Mouse (Mus musculus) left cerebral cortex, postnatal 10 days (tissue): ENCODE results near the gene BC048562. TPM values are rescaled to one million over a fixed set of nuclear protein-coding genes. Genes with fewer than 3 reads are reported as not detected.

Source experiments
- DNase-seq, 2 experiments: peaks; one replicate each; pipeline ENCODE4 v3.0.0; 2021 to 2022; ENCODE audit warnings: low spot score in 2 of 2, mixed read lengths in 1 of 2; ENCODE audit errors: extremely low spot score in 1 of 2
- intact Hi-C: fragments of 180-260 bp; cut with DNase I; formaldehyde crosslinking; loops from one replicate; pipeline ENCODE4 v1.15.1; 2025
- total RNA-seq, 2 experiments: library from RNA; stranded (reverse); gene quantifications; 2 replicates each; pipeline ENCODE4 v1.2.3; 2021

Gene BC048562
- total RNA-seq, 2 experiments from 2014 or later = not detected

GRCm38 (mm10) chr9:108466219-108466618 lies 29.9 kb downstream of the BC048562 start:
- intact Hi-C loops = no loop called here
- DNase-seq = no peak

GRCm38 (mm10) chr9:108469430-108469829 lies 33.1 kb downstream of the BC048562 start:
- no peak for DNase-seq
- intact Hi-C loops = no loop called here

DNA sequence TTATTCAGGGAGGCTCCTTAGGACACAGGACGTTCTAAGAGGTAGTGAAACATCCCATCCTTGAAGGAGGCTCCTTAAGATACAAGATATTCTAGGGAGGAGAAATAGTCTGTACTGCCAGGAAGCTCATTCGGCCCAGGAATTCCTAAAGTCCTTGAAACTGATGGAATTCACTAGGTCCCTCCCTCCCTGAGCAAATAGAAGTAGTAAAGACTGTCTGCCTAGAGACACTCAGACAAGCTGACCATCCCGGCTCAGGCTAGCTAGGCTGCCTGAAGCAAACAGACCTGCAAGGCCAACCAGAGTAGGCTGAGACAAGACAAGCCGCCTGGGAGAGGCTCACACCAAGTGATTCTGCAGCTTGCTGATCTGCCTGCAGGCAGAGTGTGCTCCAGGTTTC lies 33.6 kb downstream of the BC048562 start:
- DNase-seq = no peak
- intact Hi-C loops = no loop called here

DNA sequence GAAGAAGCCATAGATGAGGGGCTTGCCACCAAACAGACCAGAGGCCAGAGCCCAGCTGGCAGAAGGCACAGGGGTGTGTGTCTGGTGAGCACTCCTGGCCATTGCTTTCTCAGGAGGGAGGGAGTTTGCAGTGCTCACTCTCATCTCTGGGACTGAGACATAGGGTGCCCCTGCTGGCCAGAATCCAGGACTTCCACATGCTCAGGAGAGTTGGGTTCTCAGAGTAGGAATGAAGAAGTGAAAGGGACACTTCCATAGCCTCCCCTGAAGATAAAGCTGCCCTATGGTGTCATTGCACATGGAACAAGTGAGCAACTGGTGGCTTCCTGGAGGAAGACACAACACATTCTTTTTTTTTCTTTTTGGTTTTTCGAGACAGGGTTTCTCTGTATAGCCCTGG lies 38.2 kb downstream of the BC048562 start:
- intact Hi-C loops = no loop called here
- peak in 1 of 2 experiments; percentile 31 for DNase-seq

GRCm38 (mm10) chr9:108478638-108479156 lies 42.4 kb downstream of the BC048562 start:
- peak in 1 of 2 experiments; percentile 89 for DNase-seq
- intact Hi-C loops = no loop called here

GRCm38 (mm10) chr9:108479241-108479640 lies 43.0 kb downstream of the BC048562 start:
- intact Hi-C loops = no loop called here
- no peak for DNase-seq

GRCm38 (mm10) chr9:108479721-108480351 lies 43.6 kb downstream of the BC048562 start, which contains the start of gene Lamb2:
Gene Lamb2 (plus strand): TSS chr9:108479736.
- DNase-seq = no peak
- intact Hi-C loops = no loop called here

DNA sequence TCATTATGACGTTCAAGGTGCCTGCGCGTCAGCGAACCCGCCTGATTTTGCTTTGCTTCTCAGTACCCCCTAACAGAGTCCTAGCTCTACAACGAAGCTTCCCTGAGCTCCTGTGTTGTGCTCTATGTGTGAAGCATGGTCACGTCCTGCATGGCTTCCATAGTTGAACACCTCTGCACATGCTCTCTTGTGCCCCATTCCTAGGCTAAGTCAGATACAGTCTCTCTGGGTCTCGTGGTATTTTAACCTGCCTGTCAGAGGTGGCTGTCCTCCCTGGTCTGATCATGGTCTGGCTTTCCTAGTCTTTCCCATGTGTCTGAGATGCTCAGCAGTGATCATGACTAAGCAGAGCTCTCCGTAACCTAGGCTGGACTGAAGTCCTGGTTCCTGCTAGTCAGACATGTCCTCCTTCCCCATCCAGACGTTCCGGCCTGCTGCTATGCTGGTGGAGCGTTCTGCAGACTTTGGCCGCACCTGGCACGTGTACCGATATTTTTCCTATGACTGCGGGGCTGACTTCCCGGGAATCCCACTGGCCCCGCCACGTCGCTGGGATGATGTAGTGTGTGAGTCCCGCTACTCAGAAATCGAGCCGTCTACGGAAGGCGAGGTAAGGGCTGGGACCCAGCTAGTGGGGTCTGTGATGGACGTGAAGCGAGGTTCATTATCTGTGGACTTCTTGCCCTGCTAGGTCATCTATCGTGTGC lies 44.7 kb downstream of the BC048562 start:
- intact Hi-C loops = no loop called here
- DNase-seq = no peak

DNA sequence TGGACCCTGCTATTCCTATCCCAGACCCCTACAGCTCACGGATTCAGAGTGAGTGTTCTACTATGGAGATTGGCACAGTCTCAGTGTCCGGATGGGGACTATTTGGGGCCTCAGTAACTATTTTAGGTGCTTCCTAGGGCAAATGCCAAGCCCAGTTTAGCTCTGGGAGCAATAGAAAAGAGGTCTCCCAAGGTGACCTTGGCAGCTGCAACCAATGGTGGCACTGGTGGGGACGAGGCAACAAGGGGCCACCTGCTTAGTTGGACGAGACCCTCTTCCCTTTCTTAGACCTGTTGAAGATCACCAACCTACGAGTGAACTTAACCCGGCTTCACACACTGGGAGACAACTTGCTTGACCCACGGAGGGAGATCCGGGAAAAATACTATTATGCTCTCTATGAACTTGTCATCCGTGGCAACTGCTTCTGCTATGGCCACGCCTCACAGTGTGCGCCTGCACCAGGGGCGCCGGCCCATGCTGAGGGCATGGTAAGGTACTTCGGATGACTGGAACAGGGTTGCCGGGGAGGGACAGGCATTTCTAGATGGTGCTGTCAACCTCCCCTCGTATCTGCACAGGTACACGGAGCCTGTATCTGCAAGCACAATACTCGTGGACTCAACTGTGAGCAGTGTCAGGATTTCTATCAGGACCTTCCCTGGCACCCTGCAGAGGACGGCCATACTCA lies 45.4 kb downstream of the BC048562 start:
- intact Hi-C loops = no loop called here
- peak in 1 of 2 experiments; percentile 15 for DNase-seq

DNA sequence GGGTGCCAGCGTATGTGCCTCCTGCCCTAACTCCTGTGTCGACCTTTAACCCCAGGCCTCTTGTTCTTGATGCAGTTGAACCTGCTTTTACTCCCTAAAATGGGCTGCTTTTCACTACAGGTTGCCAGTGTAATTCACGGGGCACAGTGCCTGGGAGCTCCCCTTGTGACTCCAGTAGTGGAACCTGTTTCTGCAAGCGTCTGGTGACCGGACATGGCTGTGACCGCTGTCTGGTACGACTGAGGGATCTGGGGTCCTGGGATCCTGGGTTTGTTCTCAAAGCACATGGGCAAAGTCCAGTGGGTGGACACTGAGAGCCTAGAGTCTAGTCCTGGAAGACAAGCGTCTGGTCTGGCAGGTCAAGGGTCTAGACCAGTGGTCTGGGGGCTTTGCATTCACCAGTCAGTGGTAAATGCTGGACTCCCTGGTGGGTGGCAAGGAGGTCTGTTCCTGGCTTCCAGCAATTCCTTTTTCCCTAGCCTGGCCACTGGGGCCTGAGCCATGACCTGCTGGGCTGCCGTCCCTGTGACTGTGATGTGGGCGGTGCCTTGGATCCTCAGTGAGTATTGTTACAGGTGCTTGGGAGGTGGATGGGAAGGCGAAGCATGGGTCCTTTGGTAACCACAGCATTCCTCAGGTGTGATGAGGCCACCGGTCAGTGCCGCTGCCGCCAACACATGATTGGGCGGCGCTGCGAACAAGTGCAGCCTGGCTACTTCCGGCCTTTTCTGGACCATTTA lies 46.9 kb downstream of the BC048562 start:
- DNase-seq = peak in 1 of 2 experiments; percentile 21
- intact Hi-C loops = no loop called here

DNA sequence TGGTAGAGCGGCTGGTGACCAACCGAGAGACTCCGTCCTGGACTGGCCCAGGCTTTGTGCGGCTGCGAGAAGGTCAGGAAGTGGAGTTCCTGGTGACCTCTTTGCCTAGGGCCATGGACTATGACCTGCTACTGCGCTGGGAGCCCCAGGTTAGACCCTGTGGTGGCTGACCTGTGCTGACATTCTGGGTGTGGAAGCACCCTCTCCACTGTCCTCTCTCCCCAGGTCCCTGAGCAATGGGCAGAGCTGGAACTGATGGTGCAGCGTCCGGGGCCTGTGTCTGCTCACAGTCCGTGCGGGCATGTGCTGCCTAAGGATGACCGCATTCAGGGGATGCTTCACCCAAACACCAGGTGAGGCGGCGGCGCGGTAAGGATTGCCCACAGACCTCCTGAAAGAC lies 47.7 kb downstream of the BC048562 start:
- intact Hi-C loops = no loop called here
- DNase-seq = no peak

DNA sequence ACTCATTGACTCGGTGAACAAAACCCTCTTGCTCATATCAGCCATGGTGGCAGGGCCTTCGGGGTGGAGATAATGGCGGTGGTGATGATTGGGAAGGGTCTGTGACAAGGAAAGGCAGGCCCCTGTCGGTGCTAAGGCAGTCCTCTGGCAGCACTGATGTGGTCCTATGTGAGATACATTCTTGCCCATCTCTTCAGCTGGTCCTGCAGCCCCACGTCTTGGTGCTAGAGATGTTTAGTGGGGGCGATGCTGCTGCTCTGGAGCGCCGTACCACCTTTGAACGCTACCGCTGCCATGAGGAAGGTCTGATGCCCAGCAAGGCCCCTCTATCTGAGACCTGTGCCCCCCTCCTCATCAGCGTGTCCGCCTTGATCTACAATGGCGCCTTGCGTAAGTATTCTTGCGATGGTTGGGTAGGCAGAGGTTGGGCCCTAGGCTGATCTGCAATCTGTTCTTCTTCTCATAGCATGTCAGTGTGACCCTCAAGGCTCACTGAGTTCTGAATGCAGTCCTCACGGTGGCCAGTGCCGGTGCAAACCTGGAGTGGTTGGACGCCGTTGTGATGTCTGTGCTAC lies 49.1 kb downstream of the BC048562 start:
- intact Hi-C loops = no loop called here
- peak in 1 of 2 experiments; percentile 10 for DNase-seq

GRCm38 (mm10) chr9:108486973-108487530 lies 50.8 kb downstream of the BC048562 start:
- intact Hi-C loops = no loop called here
- no peak for DNase-seq

- DNase-seq = peak in 1 of 2 experiments; percentile 19
- intact Hi-C loops = no loop called here
Observed at GRCm38 (mm10) chr9:108488403-108488802, 52.1 kb downstream of the BC048562 start.

GRCm38 (mm10) chr9:108489215-108489614 lies 52.9 kb downstream of the BC048562 start:
- intact Hi-C loops = no loop called here
- peak in 1 of 2 experiments; percentile 41 for DNase-seq

GRCm38 (mm10) chr9:108489702-108490558 lies 53.6 kb downstream of the BC048562 start:
- intact Hi-C loops = no loop called here

DNA sequence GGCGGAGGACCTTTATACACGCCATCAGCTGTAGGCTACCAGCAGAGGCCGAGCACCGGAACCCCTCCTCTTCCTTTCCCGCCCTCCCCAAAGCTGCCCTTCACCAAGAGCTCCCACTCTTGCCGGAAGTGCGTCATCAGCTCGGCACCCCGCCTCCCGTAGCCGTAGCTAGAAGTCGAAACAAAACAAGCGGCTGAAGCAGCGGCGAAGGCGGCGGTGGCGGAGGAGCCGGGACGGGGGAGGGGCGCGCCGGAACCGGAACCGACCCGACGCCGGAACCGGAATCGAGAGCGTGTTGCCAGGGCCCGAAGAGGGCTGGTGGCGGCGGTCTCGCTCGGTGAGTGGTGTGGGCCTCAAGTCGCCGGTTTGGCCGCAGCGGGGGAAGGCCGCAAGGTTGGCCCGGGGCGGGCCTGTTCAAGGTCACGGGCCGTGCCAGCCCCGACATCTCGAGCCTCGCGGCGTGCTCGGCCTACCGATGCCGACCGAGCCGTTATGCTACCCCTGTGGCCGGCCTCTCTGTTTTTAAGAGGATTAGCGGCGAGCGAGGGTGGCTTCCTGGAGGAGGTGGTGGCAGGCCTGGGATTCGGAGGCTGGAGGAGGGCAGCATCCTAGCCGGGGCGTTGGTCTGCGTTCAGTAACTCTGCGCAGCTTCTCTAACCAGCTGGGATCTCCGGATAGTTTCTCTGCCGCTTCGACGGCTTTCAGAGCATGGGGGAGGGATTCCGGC lies 54.4 kb downstream of the BC048562 start, which contains the start of gene Usp19:
TSS of gene Usp19 (plus strand) at position 44 of the 727 bp plus-strand sequence.
- intact Hi-C loops = no loop called here
- peak; percentile 95 to 97 for DNase-seq

More at GRCm38 (mm10) chr9:108489702-108490558, 53.6 kb downstream of the BC048562 start:
- peak in 1 of 2 experiments; percentile 32 for DNase-seq
